Mouse (Mus musculus) right cerebral cortex, postnatal 36 days (tissue): ENCODE measurements around the gene Asb4.
"Not testable (repeated sequence)": the region's sequence is repeated elsewhere in the genome, so short reads cannot be mapped to it uniquely, and the experiment has no call there.

ENCODE experiments used
- DNase-seq, 2 experiments: peaks; one replicate each; pipeline ENCODE4 v3.0.0; 2022; ENCODE audit warnings: low spot score in 2 of 2, mixed read lengths in 1 of 2

The Asb4 gene

GRCm38 (mm10) chr6:5383336-5384177, at the start of gene Asb4:
Asb4 (plus strand) TSS chr6:5383386.
- DNase-seq: no peak

GRCm38 (mm10) chr6:5334021-5334420, 49.2 kb upstream of the Asb4 start:
- no peak for DNase-seq

- DNase-seq: not testable (repeated sequence)
Measured at GRCm38 (mm10) chr6:5336016-5336415, 47.2 kb upstream of the Asb4 start.

- not testable (repeated sequence) for DNase-seq
Measured at GRCm38 (mm10) chr6:5338781-5339180, 44.4 kb upstream of the Asb4 start.

GRCm38 (mm10) chr6:5339283-5339682, 43.9 kb upstream of the Asb4 start:
- DNase-seq: not testable (repeated sequence)

DNA sequence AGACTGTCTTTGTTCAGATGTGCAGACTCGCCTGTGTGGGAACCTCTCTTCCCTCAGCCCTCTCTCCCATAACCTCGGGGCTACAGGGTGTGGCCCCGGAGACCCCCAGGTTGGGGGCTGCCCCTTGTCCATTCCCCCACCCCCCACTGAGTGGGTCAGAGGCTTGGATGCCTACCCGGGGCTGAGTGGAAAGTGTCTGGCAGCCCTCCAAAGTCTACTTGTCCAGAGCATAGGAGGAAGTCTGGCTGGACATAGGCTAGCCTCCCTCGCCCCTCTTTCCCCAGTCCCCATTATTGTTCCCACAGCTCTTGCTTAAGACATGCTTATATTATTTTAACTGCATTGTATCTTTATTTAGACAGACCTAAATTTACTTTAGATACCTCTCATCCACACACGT, 38.9 kb upstream of the Asb4 start:
- DNase-seq: no peak

- no peak for DNase-seq
Measured at GRCm38 (mm10) chr6:5357873-5358272, 25.3 kb upstream of the Asb4 start.

DNA sequence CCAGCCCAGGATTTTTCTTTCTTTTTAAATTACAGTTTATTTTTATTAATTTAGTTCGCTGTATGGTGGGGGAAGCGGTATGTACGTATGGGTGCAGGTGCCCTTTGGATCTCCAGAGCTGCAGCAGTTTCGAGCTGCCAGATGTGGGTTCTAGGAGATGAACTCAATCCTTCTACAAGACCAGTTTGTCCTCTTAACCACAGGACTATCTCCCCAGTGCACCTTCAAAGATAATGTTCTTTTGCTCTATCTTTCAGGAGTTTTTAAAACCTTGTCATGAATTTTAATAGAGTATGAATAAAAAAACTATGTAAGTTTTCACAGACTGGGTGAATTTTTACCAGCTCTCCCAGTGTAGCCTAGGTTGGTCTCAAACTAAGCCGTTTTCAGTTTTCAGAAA, 22.8 kb upstream of the Asb4 start:
- DNase-seq: no peak

- no peak for DNase-seq
Measured at GRCm38 (mm10) chr6:5361987-5362386, 21.2 kb upstream of the Asb4 start.

GRCm38 (mm10) chr6:5365845-5366244, 17.3 kb upstream of the Asb4 start:
- DNase-seq: no peak

- DNase-seq: no peak
Measured at GRCm38 (mm10) chr6:5376884-5377283, 6.3 kb upstream of the Asb4 start.

GRCm38 (mm10) chr6:5379048-5379447, 4.1 kb upstream of the Asb4 start:
- no peak for DNase-seq

DNA sequence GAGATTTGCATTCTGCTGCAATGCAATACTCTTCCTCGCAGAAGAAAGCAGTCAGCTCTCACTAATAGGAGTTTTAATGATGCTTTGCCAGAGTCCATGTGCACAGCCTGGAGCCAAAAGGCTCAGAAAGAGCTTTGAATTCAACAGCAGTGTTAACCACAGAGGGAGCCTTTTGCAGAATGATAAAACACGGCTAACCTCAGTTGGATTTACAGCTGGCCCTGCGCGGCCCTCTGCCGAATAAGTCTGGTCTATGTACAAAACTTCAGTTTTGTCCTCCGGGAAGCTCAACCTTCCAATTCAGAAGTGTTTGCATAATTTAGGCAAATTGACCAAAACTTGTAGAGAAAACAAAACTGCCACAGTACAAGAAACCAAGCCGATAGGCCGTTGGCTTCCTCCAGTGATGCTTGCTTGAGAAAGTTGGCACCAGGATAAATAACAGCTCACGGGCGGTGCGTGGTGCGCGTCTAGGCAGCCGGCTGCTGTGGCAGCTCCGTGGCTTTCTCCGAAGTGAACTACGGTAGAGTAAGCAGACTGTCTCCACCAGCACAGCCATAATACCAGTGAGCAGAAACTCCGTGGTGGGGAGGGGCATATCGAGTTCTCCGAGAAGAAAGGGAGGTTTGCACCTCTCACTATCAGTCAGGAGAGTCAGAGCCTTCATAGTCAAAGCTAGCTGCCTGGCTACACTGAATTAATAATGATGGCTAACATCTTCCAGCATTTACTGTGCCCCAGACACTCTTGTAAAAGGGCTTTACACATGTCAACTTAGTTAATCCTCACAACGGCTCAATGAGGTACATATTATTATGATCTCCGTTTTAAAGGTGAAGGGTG, 3.2 kb upstream of the Asb4 start:
- peak in 1 of 2 experiments; percentile 35 for DNase-seq

- no peak for DNase-seq
Measured at GRCm38 (mm10) chr6:5380624-5381252, 2.4 kb upstream of the Asb4 start.

- no peak for DNase-seq
Measured at GRCm38 (mm10) chr6:5381918-5382582, 1.1 kb upstream of the Asb4 start.

GRCm38 (mm10) chr6:5382583-5383215, 487 bp upstream of the Asb4 start:
- peak; percentile 78 to 84 for DNase-seq

GRCm38 (mm10) chr6:5384178-5384490, 948 bp downstream of the Asb4 start:
- DNase-seq: peak; percentile 44 to 51

DNA sequence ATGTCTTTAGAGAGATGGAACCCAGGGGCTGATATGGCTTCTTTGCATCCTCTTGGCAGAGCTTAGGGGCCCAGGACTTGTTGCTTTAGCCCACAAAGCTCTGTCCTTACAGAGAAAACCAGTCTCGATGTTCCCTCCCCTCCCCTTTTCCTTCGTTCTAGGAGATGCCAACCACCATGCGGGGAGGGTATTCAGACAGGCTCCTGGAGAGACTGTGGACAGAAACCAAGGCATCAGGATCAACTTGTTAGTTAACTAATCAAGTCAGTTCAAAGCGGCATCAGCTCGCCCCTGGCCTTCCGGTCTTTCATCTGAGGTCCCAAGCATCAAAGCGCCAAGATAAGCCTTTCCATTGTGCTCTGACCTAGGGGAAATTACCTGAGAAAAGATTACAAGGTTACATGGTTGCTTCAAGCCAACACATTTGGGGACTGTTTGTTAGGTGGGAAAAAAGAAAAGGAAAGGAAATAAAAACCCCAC, 2.0 kb downstream of the Asb4 start:
- DNase-seq: no peak

GRCm38 (mm10) chr6:5386486-5386885, 3.3 kb downstream of the Asb4 start:
- DNase-seq: no peak

DNA sequence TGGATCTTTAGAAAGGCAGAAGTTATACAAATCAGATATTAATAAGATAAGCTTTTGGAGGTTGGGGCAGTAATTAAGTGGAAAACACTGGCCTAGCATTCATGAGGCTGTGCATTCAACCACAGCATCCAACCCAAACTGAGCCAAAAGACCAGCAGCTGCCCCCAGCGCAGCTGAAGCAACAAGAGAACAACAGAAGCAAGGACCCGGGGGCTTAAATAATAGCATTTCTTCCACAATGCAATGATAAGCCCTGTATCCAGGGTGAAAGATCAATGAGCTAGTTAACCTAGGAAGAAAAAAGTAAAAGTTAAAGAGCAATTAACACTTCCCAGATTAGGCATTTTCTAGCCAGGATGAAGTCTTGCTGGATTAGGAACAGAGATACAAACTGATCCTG, 4.2 kb downstream of the Asb4 start:
- DNase-seq: no peak

DNA sequence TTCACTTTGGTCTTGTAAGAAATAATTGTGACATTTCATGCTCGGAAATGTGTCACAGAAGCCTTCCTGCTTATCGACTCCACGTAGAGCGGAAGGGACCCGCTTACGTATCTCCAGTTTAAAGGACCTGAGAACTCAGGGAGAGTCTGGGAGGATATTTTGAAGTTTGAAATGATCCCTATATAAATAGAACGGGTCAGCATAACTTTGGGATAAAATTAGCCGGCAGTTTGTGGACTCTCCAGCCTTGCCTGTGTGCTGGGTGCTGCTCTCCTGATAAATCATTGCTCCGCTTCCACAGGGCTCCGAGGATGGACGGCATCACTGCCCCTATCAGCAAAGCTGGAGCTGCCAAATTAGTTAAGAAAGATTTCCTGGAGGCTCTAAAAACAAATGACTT, 7.1 kb downstream of the Asb4 start:
- no peak for DNase-seq
